ENCODE assay signal across 8 mouse cellular contexts in the genomic region with DNA sequence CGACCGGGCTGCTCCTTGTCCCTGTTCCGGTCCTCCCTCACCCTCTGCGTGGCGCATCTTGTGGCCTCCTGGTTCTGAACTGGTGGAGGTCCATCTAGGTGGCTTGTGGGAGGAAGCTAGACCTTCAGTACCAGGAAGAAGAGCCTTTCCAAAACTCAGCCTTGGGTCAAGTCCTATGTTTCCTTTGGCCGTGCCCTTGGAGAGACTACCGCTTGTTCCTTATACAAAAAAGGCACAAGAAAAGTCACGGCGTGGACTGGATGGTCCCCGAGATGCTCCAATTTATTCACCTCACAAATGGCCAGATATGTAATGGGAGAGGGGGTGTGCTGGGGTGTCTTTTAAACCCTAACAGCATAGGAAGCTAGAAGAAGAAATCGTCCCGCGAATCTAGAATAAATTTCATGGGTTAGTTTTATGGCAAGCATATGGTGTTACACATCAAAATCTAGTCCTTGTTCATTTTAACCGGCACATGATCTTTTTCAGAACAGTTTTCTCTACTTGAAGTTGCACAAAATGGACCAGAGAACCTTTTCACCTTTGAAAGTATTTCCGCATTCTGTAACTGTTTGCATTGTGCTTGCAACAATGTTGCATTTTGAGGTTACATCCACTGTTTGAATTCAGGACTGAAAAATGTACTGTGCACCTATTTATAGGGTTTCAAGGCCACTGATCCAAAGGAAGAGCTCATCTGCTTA. TPM values are rescaled to one million over a fixed set of nuclear protein-coding genes. Genes with fewer than 3 reads are reported as not detected.
DNase-seq lines count a peak whose midpoint lies in the region; ATAC-seq and TF ChIP-seq lines count a peak whose summit lies in the region.

Gene Rnf146 (minus strand): TSS at position 246 of the 704 bp plus-strand sequence.

- ATAC-seq in forebrain, embryonic 12.5 days (ENCODE audit: low FRiP score), result no peak
- no peak for ATAC-seq in hindbrain, embryonic 11.5 days (ENCODE audit: low FRiP score)
- ATAC-seq in liver, embryonic 14.5 days (ENCODE audit: insufficient read depth), result peak; percentile 17; the same call in 1 of the 2 replicates
- no peak for ATAC-seq in stomach, embryonic 16.5 days (ENCODE audit: insufficient read depth, low FRiP score)

- peak within 1 kb of the TSS; percentile 97 for H3K9ac ChIP-seq in forebrain, embryonic 12.5 days
- H3K9ac ChIP-seq in hindbrain, embryonic 11.5 days (ENCODE audit: low read depth, low read length), result peak within 1 kb of the TSS; percentile 98
- peak within 1 kb of the TSS; percentile 97 for H3K9ac ChIP-seq in liver, embryonic 14.5 days (replicated peaks)
- H3K9ac ChIP-seq in stomach, embryonic 16.5 days (ENCODE audit: low read length), result peak within 1 kb of the TSS; percentile 97

- peak within 1 kb of the TSS; percentile 99 for H3K27ac ChIP-seq in forebrain, embryonic 12.5 days
- H3K27ac ChIP-seq in hindbrain, embryonic 11.5 days (ENCODE audit: low read depth, low read length), result peak within 1 kb of the TSS; percentile 98
- peak within 1 kb of the TSS; percentile 81 for H3K27ac ChIP-seq in liver, embryonic 14.5 days
- peak within 1 kb of the TSS; percentile 98 for H3K27ac ChIP-seq in stomach, embryonic 16.5 days (ENCODE audit: low read length)

- no peaks in the 10 kb centered on the region for H3K36me3 ChIP-seq in forebrain, embryonic 12.5 days (replicated peaks)
- H3K36me3 ChIP-seq in hindbrain, embryonic 11.5 days (ENCODE audit: control insufficient read depth, insufficient read depth, low read length), result no peaks in the 10 kb centered on the region
- no peaks in the 10 kb centered on the region; the same call in 1 of the 2 replicates for H3K36me3 ChIP-seq in liver, embryonic 14.5 days (replicated peaks; ENCODE audit: control insufficient read depth, insufficient read depth, low read depth)
- H3K36me3 ChIP-seq in stomach, embryonic 16.5 days (ENCODE audit: control insufficient read depth, insufficient read depth, low read length), result no peaks in the 10 kb centered on the region

- H3K9me3 ChIP-seq in forebrain, embryonic 12.5 days, result no peaks in the 10 kb centered on the region
- no peaks in the 10 kb centered on the region for H3K9me3 ChIP-seq in hindbrain, embryonic 11.5 days (ENCODE audit: control insufficient read depth, low read length)
- no peaks in the 10 kb centered on the region for H3K9me3 ChIP-seq in liver, embryonic 14.5 days (ENCODE audit: control insufficient read depth, low read length)
- H3K9me3 ChIP-seq in stomach, embryonic 16.5 days (replicated peaks; ENCODE audit: control insufficient read depth, low read length), result no peaks in the 10 kb centered on the region

- no peak for TF ChIP-seq CTCF in liver, embryonic 14.5 days (IDR thresholded peaks at IDR 0.05; ENCODE audit: low read depth)

- no peaks in the 10 kb centered on the region for H3K27me3 ChIP-seq in forebrain, embryonic 12.5 days
- no peaks in the 10 kb centered on the region for H3K27me3 ChIP-seq in hindbrain, embryonic 11.5 days (ENCODE audit: control insufficient read depth, insufficient read depth, low read length)
- H3K27me3 ChIP-seq in liver, embryonic 14.5 days (ENCODE audit: control insufficient read depth, insufficient read depth, low read length), result no peaks in the 10 kb centered on the region
- no peaks in the 10 kb centered on the region for H3K27me3 ChIP-seq in stomach, embryonic 16.5 days (ENCODE audit: control insufficient read depth, insufficient read depth, low read length)

- H3K4me1 ChIP-seq in forebrain, embryonic 12.5 days, result peaks cover 14% of the 10 kb centered on the region
- H3K4me1 ChIP-seq in hindbrain, embryonic 11.5 days (replicated peaks; ENCODE audit: control insufficient read depth, insufficient read depth, low read length), result no peaks in the 10 kb centered on the region; the same call in 1 of the 2 replicates
- H3K4me1 ChIP-seq in liver, embryonic 14.5 days (replicated peaks; ENCODE audit: control insufficient read depth in 2 of 2, insufficient read depth in 2 of 2, low read length in 1 of 2), result peaks cover 2 to 3% of the 10 kb centered on the region in 2 experiments; a peak in 2 of 4 replicates
- peaks cover 12% of the 10 kb centered on the region for H3K4me1 ChIP-seq in stomach, embryonic 16.5 days (ENCODE audit: control insufficient read depth, insufficient read depth, low read length)

- peak within 1 kb of the TSS; percentile 61 for H3K4me2 ChIP-seq in forebrain, embryonic 12.5 days
- H3K4me2 ChIP-seq in hindbrain, embryonic 11.5 days (replicated peaks; ENCODE audit: low read depth, low read length), result peak within 1 kb of the TSS; percentile 52
- peak within 1 kb of the TSS; percentile 88 for H3K4me2 ChIP-seq in liver, embryonic 14.5 days (ENCODE audit: low read depth)
- peak within 1 kb of the TSS; percentile 83 for H3K4me2 ChIP-seq in stomach, embryonic 16.5 days (ENCODE audit: low read depth, low read length)

- no peak for DNase-seq in adrenal gland, adult 18-20 months (ENCODE audit: low spot score in 2 of 2)
- DNase-seq in adrenal gland, adult (ENCODE audit: inconsistent age in 2 of 2, low spot score in 1 of 2), result no peak
- DNase-seq in ES-CJ7 (ENCODE audit: low read depth, low spot score), result peak; percentile 8
- no peak for DNase-seq in hindbrain, embryonic 11.5 days (ENCODE audit: low spot score)
- no peak for DNase-seq in liver, embryonic 14.5 days (ENCODE audit: low read depth in 3 of 3, low spot score in 3 of 3)
- no peak for DNase-seq in cerebellum, postnatal 14 days

- no peak for TF ChIP-seq EP300 in liver, embryonic 14.5 days (IDR thresholded peaks at IDR 0.05; ENCODE audit: low read depth)

- H3K4me3 ChIP-seq in forebrain, embryonic 12.5 days (replicated peaks), result peak within 1 kb of the TSS; percentile 92
- H3K4me3 ChIP-seq in hindbrain, embryonic 11.5 days (ENCODE audit: low read depth, low read length), result peak within 1 kb of the TSS; percentile 92
- H3K4me3 ChIP-seq in liver, embryonic 14.5 days (ENCODE audit: insufficient read depth in 1 of 2, low read depth in 2 of 2, low read length in 2 of 2), result peak within 1 kb of the TSS; percentile 88 to 96
- H3K4me3 ChIP-seq in stomach, embryonic 16.5 days (replicated peaks; ENCODE audit: low read length), result peak within 1 kb of the TSS; percentile 93

- WGBS in forebrain, embryonic 12.5 days, result 10% methylated on average over 15 of the region's 15 CpGs
- WGBS in hindbrain, embryonic 11.5 days, result 11% methylated on average over 15 of the region's 15 CpGs
- 7% methylated on average over 15 of the region's 15 CpGs for WGBS in liver, embryonic 14.5 days (ENCODE audit: insufficient replicate concordance)
- 7% methylated on average over 15 of the region's 15 CpGs for WGBS in stomach, embryonic 16.5 days

RNA-seq across cellular contexts. Expression of gene Rnf146, which starts in this region (rescaled TPM):
- 10 to 100 TPM; 46.6 to 58.6 TPM for total RNA-seq in adrenal gland, adult 18-20 months (2021)
- 63.0 and 70.3 TPM in 2 replicates for polyA plus RNA-seq in forebrain, embryonic 12.5 days (2016; fragmentation: Nextera tagmentation; extraction: Ambion mirVana)
- 57.8 and 66.3 TPM in 2 replicates for polyA plus RNA-seq in hindbrain, embryonic 11.5 days (2014; fragmentation: Nextera tagmentation; extraction: Ambion mirVana)
- polyA plus RNA-seq in liver, embryonic 14.5 days (2012; rRNA removed), result 9.7 and 16.1 TPM in 2 replicates
- 11.0 and 11.4 TPM in 2 replicates for polyA plus RNA-seq in liver, embryonic 14.5 days (2014; fragmentation: Nextera tagmentation; extraction: Ambion mirVana)
- 50.0 and 50.8 TPM in 2 replicates for polyA plus RNA-seq in stomach, embryonic 16.5 days (2015; fragmentation: Nextera tagmentation; extraction: Ambion mirVana)
